Mouse (Mus musculus): ENCODE results near the gene Zmynd10. TPM values are rescaled to one million over a fixed set of nuclear protein-coding genes. Genes with fewer than 3 reads are reported as not detected.
A peak's percentile ranks its signal among the peaks of the same experiment; 100 is the strongest.

Zmynd10 gene
- polyA plus RNA-seq, 1 experiment from 2014 or later = 7.9 TPM

DNA sequence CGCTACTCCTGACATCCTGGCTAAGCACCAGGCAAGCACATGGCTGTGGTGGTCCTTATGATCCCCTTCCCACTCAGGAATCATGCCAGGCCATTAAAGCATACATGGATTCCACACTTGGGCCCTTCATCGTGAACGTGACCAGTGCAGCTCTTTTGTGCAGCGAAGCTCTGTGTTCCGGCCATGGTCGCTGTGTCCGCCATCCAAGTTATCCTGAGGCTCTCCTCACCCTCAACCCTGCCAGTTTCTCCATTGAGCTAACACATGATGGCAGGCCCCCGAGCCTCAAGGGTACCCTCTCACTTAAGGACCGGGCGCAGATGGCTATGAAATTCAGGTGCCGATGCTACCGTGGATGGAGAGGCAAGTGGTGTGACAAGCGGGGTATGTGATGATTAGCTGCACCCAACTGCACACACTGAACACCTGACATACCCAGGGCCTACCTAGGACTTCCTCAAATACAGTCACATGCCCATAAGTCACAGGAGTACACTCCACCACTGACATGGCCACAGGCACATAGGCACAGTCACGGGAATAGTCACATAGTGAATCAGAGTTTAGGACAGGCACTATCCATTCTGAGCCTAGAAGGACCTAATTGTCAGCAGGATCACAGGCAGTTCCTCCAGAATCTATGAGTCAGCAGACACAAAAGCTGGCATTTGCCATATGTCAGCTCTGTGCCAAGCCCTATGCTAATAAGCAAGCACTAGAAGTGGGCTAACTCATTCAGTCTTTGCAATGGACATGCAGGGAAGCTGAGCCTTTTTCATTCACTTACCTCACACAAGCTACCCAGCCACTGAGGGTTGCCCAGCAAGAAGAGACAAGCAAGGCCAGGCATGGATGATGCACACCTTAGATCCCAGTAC lies 32.2 kb downstream of the Zmynd10 start:
- Histone ChIP-seq H3K9me3 (replicated peaks; ENCODE audit: low read length) (no peaks in the 10 kb centered on the region), H3K27me3 (ENCODE audit: insufficient read depth, low read length) (no peaks in the 10 kb centered on the region), H3K4me3 (replicated peaks; ENCODE audit: low read depth, low read length) (no peak overlapping the region), H3K4me2 (ENCODE audit: low read length) (no peak overlapping the region), H3K27ac (peak overlapping the region; percentile 96), H3K9ac (ENCODE audit: low read depth, low read length) (0 out of 2 replicates have a peak overlapping the region, but pooled peaks have one; percentile 8), H3K4me1 (replicated peaks; ENCODE audit: insufficient read depth, low read length) (peaks cover 20% of the 10 kb centered on the region), H3K36me3 (ENCODE audit: insufficient read depth, low read length) (peaks cover 12% of the 10 kb centered on the region; the same call in 1 of the 2 replicates)
- ATAC-seq (replicated peaks; ENCODE audit: low FRiP score, low read depth) (no peak), DNase-seq (ENCODE audit: low spot score) (no peak)
- 94% methylated on average over 14 of the region's 14 CpGs for WGBS
- no peak for TF ChIP-seq CTCF (IDR thresholded peaks at IDR 0.05; ENCODE audit: low read depth)

DNA sequence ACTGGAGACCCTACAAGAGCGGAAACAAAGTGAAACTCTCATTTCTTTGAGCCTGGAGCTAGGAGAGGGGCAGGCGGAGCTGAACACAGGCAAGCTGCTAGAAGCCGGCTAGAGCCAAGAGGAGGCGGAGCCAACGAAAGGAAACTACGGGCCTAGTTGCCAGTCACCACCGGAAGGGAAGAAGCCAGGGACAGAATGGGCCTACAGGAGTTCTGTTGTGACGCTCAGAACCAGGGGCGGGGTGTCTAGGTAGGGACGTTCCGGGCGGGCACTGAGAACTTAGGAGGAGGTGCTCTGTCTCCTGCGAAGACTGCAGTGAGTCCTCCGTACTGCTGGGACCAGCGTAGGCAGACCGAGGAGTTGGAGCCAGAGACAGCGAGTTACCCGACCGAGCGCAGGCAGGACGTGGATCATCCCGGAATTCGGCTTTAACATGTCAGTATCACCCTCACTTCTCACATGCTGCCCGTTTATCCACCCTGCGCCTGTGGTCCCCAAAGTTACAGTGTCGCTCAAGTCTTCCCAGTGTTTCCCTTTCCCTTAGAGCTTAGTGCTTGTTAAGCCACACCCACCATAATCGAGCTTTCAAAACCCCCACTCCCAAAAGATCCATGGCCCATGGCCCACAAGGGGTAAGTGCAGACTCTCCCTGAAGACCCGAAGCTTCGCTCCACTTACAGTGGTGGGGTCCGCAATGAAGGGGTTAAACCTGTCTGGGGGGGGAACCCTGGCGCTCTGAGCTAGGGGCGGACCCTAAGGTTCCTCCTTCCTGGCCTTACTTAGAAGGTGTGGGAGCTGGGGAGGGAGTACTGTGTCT lies 33.6 kb downstream of the Zmynd10 start, which contains the start of gene Hyal3:
Gene Hyal3, plus strand, starts transcription at position 318 of the 817 bp plus-strand sequence.
- WGBS = under 1% methylated on average over 32 of the region's 32 CpGs
- Histone ChIP-seq H3K4me3 (replicated peaks; ENCODE audit: low read depth, low read length) (peak within 1 kb of the TSS; percentile 63), H3K36me3 (ENCODE audit: insufficient read depth, low read length) (peaks cover 8% of the 10 kb centered on the region; the same call in 1 of the 2 replicates), H3K4me2 (ENCODE audit: low read length) (peak within 1 kb of the TSS; percentile 90), H3K4me1 (replicated peaks; ENCODE audit: insufficient read depth, low read length) (peaks cover 20% of the 10 kb centered on the region), H3K9me3 (replicated peaks; ENCODE audit: low read length) (no peaks in the 10 kb centered on the region), H3K27ac (peak within 1 kb of the TSS; percentile 96), H3K9ac (ENCODE audit: low read depth, low read length) (peak within 1 kb of the TSS; percentile 86), H3K27me3 (ENCODE audit: insufficient read depth, low read length) (no peaks in the 10 kb centered on the region)
- ATAC-seq (replicated peaks; ENCODE audit: low FRiP score, low read depth) (peak; percentile 61), DNase-seq (ENCODE audit: low spot score) (peak; percentile 97)
- no peak for TF ChIP-seq CTCF (IDR thresholded peaks at IDR 0.05; ENCODE audit: low read depth)

GRCm38 (mm10) chr9:107581584-107581983 lies 34.5 kb downstream of the Zmynd10 start:
- 77% methylated on average over 4 of the region's 4 CpGs for WGBS
- Histone ChIP-seq H3K4me2 (ENCODE audit: low read length) (peak overlapping the region; percentile 90), H3K27ac (peak overlapping the region; percentile 96; the same call in 1 of the 2 replicates), H3K36me3 (ENCODE audit: insufficient read depth, low read length) (peaks cover 8% of the 10 kb centered on the region; the same call in 1 of the 2 replicates), H3K27me3 (ENCODE audit: insufficient read depth, low read length) (no peaks in the 10 kb centered on the region), H3K9me3 (replicated peaks; ENCODE audit: low read length) (no peaks in the 10 kb centered on the region), H3K4me1 (replicated peaks; ENCODE audit: insufficient read depth, low read length) (peaks cover 17% of the 10 kb centered on the region), H3K4me3 (replicated peaks; ENCODE audit: low read depth, low read length) (peak overlapping the region; percentile 63), H3K9ac (ENCODE audit: low read depth, low read length) (peak overlapping the region; percentile 86)
- DNase-seq (ENCODE audit: low spot score) (no peak), ATAC-seq (replicated peaks; ENCODE audit: low FRiP score, low read depth) (no peak)
- TF ChIP-seq CTCF (IDR thresholded peaks at IDR 0.05; ENCODE audit: low read depth) = no peak

- WGBS = 88% methylated on average over 7 of the region's 7 CpGs
- Histone ChIP-seq H3K9ac (ENCODE audit: low read depth, low read length) (0 out of 2 replicates have a peak overlapping the region, but pooled peaks have one; percentile 13), H3K27me3 (ENCODE audit: insufficient read depth, low read length) (no peaks in the 10 kb centered on the region), H3K27ac (no peak overlapping the region), H3K4me1 (replicated peaks; ENCODE audit: insufficient read depth, low read length) (peaks cover 11% of the 10 kb centered on the region; the same call in 1 of the 2 replicates), H3K36me3 (ENCODE audit: insufficient read depth, low read length) (peaks cover 8% of the 10 kb centered on the region; the same call in 1 of the 2 replicates), H3K4me2 (ENCODE audit: low read length) (no peak overlapping the region), H3K4me3 (replicated peaks; ENCODE audit: low read depth, low read length) (no peak overlapping the region), H3K9me3 (replicated peaks; ENCODE audit: low read length) (no peaks in the 10 kb centered on the region)
- DNase-seq (ENCODE audit: low spot score) (no peak), ATAC-seq (replicated peaks; ENCODE audit: low FRiP score, low read depth) (no peak)
- TF ChIP-seq CTCF (IDR thresholded peaks at IDR 0.05; ENCODE audit: low read depth) = no peak
Observed at GRCm38 (mm10) chr9:107582509-107583062, 35.5 kb downstream of the Zmynd10 start.

DNA sequence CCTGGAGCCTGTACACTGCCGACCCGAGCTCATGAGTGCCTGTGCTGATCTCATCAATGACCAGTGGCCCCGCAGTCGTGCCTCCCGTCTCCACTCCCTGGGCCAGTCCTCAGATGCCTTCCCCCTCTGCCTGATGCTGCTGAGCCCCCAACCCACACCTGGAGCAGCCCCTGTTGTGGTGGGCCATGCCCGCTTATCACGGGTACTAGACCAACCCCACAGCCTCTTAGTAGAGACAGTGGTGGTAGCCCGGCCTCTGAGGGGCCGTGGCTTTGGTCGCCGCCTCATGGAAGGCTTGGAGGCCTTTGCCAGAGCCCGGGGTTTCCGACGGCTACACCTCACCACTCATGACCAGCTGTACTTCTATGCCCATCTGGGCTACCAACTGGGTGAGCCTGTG lies 36.1 kb downstream of the Zmynd10 start:
- H3K27ac ChIP-seq = no peak overlapping the region
- H3K4me3 ChIP-seq (replicated peaks; ENCODE audit: low read depth, low read length) = no peak overlapping the region
- H3K9ac ChIP-seq (ENCODE audit: low read depth, low read length) = 0 out of 2 replicates have a peak overlapping the region, but pooled peaks have one; percentile 13
- ATAC-seq (replicated peaks; ENCODE audit: low FRiP score, low read depth) (no peak), DNase-seq (ENCODE audit: low spot score) (no peak)
- 95% methylated on average over 14 of the region's 14 CpGs for WGBS
- H3K27me3 ChIP-seq (ENCODE audit: insufficient read depth, low read length) = no peaks in the 10 kb centered on the region
- no peaks in the 10 kb centered on the region for H3K9me3 ChIP-seq (replicated peaks; ENCODE audit: low read length)
- no peak overlapping the region for H3K4me2 ChIP-seq (ENCODE audit: low read length)
- H3K4me1 ChIP-seq (replicated peaks; ENCODE audit: insufficient read depth, low read length) = peaks cover 11% of the 10 kb centered on the region
- peaks cover 8% of the 10 kb centered on the region; the same call in 1 of the 2 replicates for H3K36me3 ChIP-seq (ENCODE audit: insufficient read depth, low read length)
- TF ChIP-seq CTCF (IDR thresholded peaks at IDR 0.05; ENCODE audit: low read depth) = no peak
